Mouse (Mus musculus) heart, postnatal 4 days (tissue): ENCODE measurements around the gene Snd1. TPM values are rescaled to one million over a fixed set of nuclear protein-coding genes. Genes with fewer than 3 reads are reported as not detected.
A peak's percentile ranks its signal among the peaks of the same experiment; 100 is the strongest.

Experiments used
- DNase-seq: peaks from one replicate; pipeline ENCODE4 v3.0.0; 2021
- total RNA-seq, 2 experiments: library from RNA; stranded (reverse); gene quantifications; 2 replicates each; pipeline ENCODE4 v1.2.3; 2021

Snd1 gene
- total RNA-seq, 2 experiments from 2014 or later = 118 to 128 TPM

GRCm38 (mm10) chr6:28874759-28875158 is 399.8 kb downstream of the Snd1 start:
- DNase-seq = no peak

GRCm38 (mm10) chr6:28875333-28875732 is 400.4 kb downstream of the Snd1 start:
- no peak for DNase-seq

GRCm38 (mm10) chr6:28876492-28876891 is 401.6 kb downstream of the Snd1 start:
- no peak for DNase-seq

GRCm38 (mm10) chr6:28877945-28878666 is 403.2 kb downstream of the Snd1 start:
- no peak for DNase-seq

GRCm38 (mm10) chr6:28879315-28879714 is 404.4 kb downstream of the Snd1 start:
- DNase-seq = no peak

GRCm38 (mm10) chr6:28880909-28881308 is 406.0 kb downstream of the Snd1 start:
- DNase-seq = no peak

GRCm38 (mm10) chr6:28883518-28883917 is 408.6 kb downstream of the Snd1 start:
- DNase-seq = peak; percentile 34

GRCm38 (mm10) chr6:28886724-28887440 is 411.9 kb downstream of the Snd1 start:
- no peak for DNase-seq

GRCm38 (mm10) chr6:28890426-28890825 is 415.5 kb downstream of the Snd1 start:
- DNase-seq = no peak

GRCm38 (mm10) chr6:28891480-28891879 is 416.5 kb downstream of the Snd1 start:
- no peak for DNase-seq

- DNase-seq = no peak
These were observed 420.1 kb downstream of the Snd1 start for GRCm38 (mm10) chr6:28895004-28895515.

GRCm38 (mm10) chr6:28895726-28896125 is 420.8 kb downstream of the Snd1 start:
- DNase-seq = no peak

GRCm38 (mm10) chr6:28896762-28897320 is 421.9 kb downstream of the Snd1 start:
- no peak for DNase-seq

GRCm38 (mm10) chr6:28897326-28898085 is 422.6 kb downstream of the Snd1 start:
- DNase-seq = no peak

- peak; percentile 70 for DNase-seq
These were observed 423.9 kb downstream of the Snd1 start for GRCm38 (mm10) chr6:28898836-28899235.

- DNase-seq = no peak
These were observed 427.6 kb downstream of the Snd1 start for GRCm38 (mm10) chr6:28902573-28902972.

- no peak for DNase-seq
These were observed 429.5 kb downstream of the Snd1 start for GRCm38 (mm10) chr6:28904417-28904816.

- DNase-seq = no peak
These were observed 430.4 kb downstream of the Snd1 start for GRCm38 (mm10) chr6:28905301-28905700.

- peak; percentile 21 for DNase-seq
These were observed 434.9 kb downstream of the Snd1 start for GRCm38 (mm10) chr6:28909866-28910265.

- DNase-seq = no peak
These were observed 440.0 kb downstream of the Snd1 start for GRCm38 (mm10) chr6:28914981-28915380.

GRCm38 (mm10) chr6:28916630-28917029 is 441.7 kb downstream of the Snd1 start:
- no peak for DNase-seq

GRCm38 (mm10) chr6:28919346-28919745 is 444.4 kb downstream of the Snd1 start:
- no peak for DNase-seq

GRCm38 (mm10) chr6:28922371-28922770 is 447.4 kb downstream of the Snd1 start:
- no peak for DNase-seq
